Mouse (Mus musculus): ENCODE measurements at regions not wholly inside any gene's neighbourhood (a gene's known extent, or its start where the extent isn't known, plus 50 kb on each side); places are given as distances from the start of the nearest gene placed in this dataset.

- 53% methylated on average over 7 of the region's 7 CpGs for WGBS
- Histone ChIP-seq H3K9ac (no peak overlapping the region), H3K27ac (ENCODE audit: low read depth) (no peak overlapping the region), H3K4me3 (ENCODE audit: low read depth, low read length) (no peak overlapping the region), H3K36me3 (ENCODE audit: insufficient read depth) (no peaks in the 10 kb centered on the region), H3K4me2 (no peak overlapping the region), H3K9me3 (ENCODE audit: low read depth, low read length) (no peaks in the 10 kb centered on the region), H3K27me3 (ENCODE audit: insufficient read depth, low read length) (no peaks in the 10 kb centered on the region), H3K4me1 (ENCODE audit: insufficient read depth) (no peaks in the 10 kb centered on the region)
- ATAC-seq (ENCODE audit: insufficient read depth) (no peak), DNase-seq (no peak)
- no peak for TF ChIP-seq CTCF (IDR thresholded peaks at IDR 0.05; ENCODE audit: low read depth)
Observed at GRCm38 (mm10) chr9:43447372-43447771, 136.7 kb downstream of the Trim29 start.

- H3K9ac ChIP-seq = no peak overlapping the region
- H3K27ac ChIP-seq (ENCODE audit: low read depth) = no peak overlapping the region
- WGBS = 82% methylated on average over 5 of the region's 5 CpGs
- no peak overlapping the region for H3K4me2 ChIP-seq
- peaks cover 13% of the 10 kb centered on the region for H3K27me3 ChIP-seq (ENCODE audit: insufficient read depth, low read length)
- ATAC-seq (ENCODE audit: insufficient read depth) (no peak), DNase-seq (no peak)
- no peak overlapping the region for H3K4me3 ChIP-seq (ENCODE audit: low read depth, low read length)
- TF ChIP-seq CTCF (IDR thresholded peaks at IDR 0.05; ENCODE audit: low read depth) = no peak
- no peaks in the 10 kb centered on the region for H3K9me3 ChIP-seq (ENCODE audit: low read depth, low read length)
- H3K4me1 ChIP-seq (ENCODE audit: insufficient read depth) = no peaks in the 10 kb centered on the region
- no peaks in the 10 kb centered on the region for H3K36me3 ChIP-seq (ENCODE audit: insufficient read depth)
Observed at GRCm38 (mm10) chr9:43448981-43449380, 138.3 kb downstream of the Trim29 start.

DNA sequence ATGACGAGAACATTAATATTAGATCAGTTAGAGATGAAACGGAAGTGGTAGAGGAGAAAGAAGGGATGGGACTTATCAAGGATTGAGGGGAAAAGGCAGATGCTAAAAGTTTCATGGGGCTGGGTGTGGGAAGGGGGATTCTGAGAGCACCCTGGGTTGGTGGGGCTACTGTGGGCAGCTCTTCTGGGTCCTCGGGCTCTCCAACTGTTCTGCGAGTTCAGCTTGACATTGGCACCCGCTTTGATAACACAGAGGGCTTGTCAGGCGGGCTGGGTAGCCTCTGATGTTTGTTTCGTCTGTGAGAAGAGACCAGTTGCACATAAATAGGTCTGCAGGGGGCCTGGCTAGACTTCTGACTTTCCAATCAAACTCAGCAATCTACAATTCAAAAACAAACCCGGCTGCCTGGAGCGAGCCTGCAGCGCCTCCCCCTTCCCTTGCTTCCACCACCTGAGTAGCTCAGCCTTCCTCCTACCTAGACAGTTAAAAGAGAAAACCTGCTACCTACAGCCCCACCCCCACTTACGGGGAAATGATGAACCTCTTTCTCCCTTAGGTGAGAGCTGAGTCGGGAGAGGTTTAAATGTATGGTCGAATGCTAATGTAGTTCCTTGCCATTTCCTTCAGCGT lies 143.4 kb downstream of the Trim29 start:
- Histone ChIP-seq H3K9ac (no peak overlapping the region), H3K9me3 (ENCODE audit: low read depth, low read length) (no peaks in the 10 kb centered on the region), H3K4me1 (ENCODE audit: insufficient read depth) (no peaks in the 10 kb centered on the region), H3K27ac (ENCODE audit: low read depth) (no peak overlapping the region), H3K36me3 (ENCODE audit: insufficient read depth) (no peaks in the 10 kb centered on the region), H3K4me3 (ENCODE audit: low read depth, low read length) (no peak overlapping the region), H3K27me3 (ENCODE audit: insufficient read depth, low read length) (peaks cover 25% of the 10 kb centered on the region), H3K4me2 (no peak overlapping the region)
- TF ChIP-seq CTCF (IDR thresholded peaks at IDR 0.05; ENCODE audit: low read depth) = no peak
- WGBS = 3% methylated on average over 14 of the region's 14 CpGs
- no peak for DNase-seq
- ATAC-seq (ENCODE audit: insufficient read depth) = no peak

DNA sequence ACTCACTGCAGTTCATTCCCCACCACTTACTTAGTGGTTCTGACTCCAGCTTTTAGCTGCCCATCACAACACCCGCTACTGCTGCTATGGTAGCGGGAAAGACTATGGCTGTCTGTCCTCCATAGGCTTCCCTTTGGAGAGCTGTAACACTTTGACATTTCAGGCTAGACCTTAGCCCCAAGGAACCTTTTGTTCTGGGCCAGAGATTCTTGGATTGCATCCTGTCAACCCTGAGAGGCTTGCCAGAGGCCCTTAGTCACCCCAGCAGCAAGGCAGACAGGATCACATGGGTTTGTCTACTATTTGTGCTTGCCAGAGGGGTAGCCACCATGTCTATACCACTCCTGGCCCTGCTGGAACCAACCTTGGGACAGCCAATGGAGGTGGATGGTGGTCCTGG lies 147.1 kb downstream of the Trim29 start:
- H3K9me3 ChIP-seq (ENCODE audit: low read depth, low read length) = no peaks in the 10 kb centered on the region
- ATAC-seq (ENCODE audit: insufficient read depth) = no peak
- no peaks in the 10 kb centered on the region for H3K4me1 ChIP-seq (ENCODE audit: insufficient read depth)
- peaks cover 25% of the 10 kb centered on the region for H3K27me3 ChIP-seq (ENCODE audit: insufficient read depth, low read length)
- 90% methylated on average over 2 of the region's 2 CpGs for WGBS
- H3K4me3 ChIP-seq (ENCODE audit: low read depth, low read length) = no peak overlapping the region
- TF ChIP-seq CTCF (IDR thresholded peaks at IDR 0.05; ENCODE audit: low read depth) = no peak
- no peak overlapping the region for H3K4me2 ChIP-seq
- no peak overlapping the region for H3K9ac ChIP-seq
- DNase-seq = no peak
- no peak overlapping the region for H3K27ac ChIP-seq (ENCODE audit: low read depth)
- no peaks in the 10 kb centered on the region for H3K36me3 ChIP-seq (ENCODE audit: insufficient read depth)

GRCm38 (mm10) chr9:43461131-43461530 lies 150.5 kb downstream of the Trim29 start:
- no peak for DNase-seq
- no peak overlapping the region for H3K4me3 ChIP-seq (ENCODE audit: low read depth, low read length)
- no peak for ATAC-seq (ENCODE audit: insufficient read depth)
- H3K27ac ChIP-seq (ENCODE audit: low read depth) = no peak overlapping the region
- H3K9ac ChIP-seq = no peak overlapping the region
- no peaks in the 10 kb centered on the region for H3K9me3 ChIP-seq (ENCODE audit: low read depth, low read length)
- H3K36me3 ChIP-seq (ENCODE audit: insufficient read depth) = no peaks in the 10 kb centered on the region
- 51% methylated on average over 2 of the region's 2 CpGs for WGBS
- TF ChIP-seq CTCF (IDR thresholded peaks at IDR 0.05; ENCODE audit: low read depth) = no peak
- H3K4me1 ChIP-seq (ENCODE audit: insufficient read depth) = no peaks in the 10 kb centered on the region
- no peaks in the 10 kb centered on the region for H3K27me3 ChIP-seq (ENCODE audit: insufficient read depth, low read length)
- no peak overlapping the region for H3K4me2 ChIP-seq

GRCm38 (mm10) chr9:43463445-43464090 lies 152.9 kb downstream of the Trim29 start:
- Histone ChIP-seq H3K36me3 (ENCODE audit: insufficient read depth) (no peaks in the 10 kb centered on the region), H3K4me2 (no peak overlapping the region), H3K9me3 (ENCODE audit: low read depth, low read length) (no peaks in the 10 kb centered on the region), H3K27me3 (ENCODE audit: insufficient read depth, low read length) (no peaks in the 10 kb centered on the region), H3K9ac (no peak overlapping the region), H3K4me3 (ENCODE audit: low read depth, low read length) (no peak overlapping the region), H3K27ac (ENCODE audit: low read depth) (no peak overlapping the region), H3K4me1 (ENCODE audit: insufficient read depth) (no peaks in the 10 kb centered on the region)
- no peak for TF ChIP-seq CTCF (IDR thresholded peaks at IDR 0.05; ENCODE audit: low read depth)
- WGBS = 88% methylated on average over 13 of the region's 13 CpGs
- DNase-seq (no peak), ATAC-seq (ENCODE audit: insufficient read depth) (no peak)

DNA sequence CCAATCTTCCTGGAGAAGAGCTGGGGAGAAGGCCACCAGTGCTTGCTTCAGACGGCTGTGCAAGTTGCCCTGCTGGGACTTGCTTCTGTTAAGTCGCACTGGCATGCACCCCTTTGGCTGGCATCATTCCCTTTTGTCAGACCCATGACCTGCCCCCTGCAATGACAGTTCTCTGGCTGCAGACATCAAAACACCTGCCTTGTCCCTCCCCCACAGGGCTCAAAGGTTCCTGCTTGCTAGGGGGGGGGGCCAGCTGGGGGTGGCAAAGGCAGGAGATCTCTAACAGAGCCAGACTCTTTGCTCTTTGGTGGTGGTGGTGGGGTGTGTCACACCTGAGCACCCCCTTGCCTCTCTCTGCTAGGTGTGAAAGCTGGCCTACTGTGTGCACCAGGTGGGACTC lies 154.5 kb downstream of the Trim29 start:
- no peak overlapping the region for H3K4me3 ChIP-seq (ENCODE audit: low read depth, low read length)
- no peaks in the 10 kb centered on the region for H3K27me3 ChIP-seq (ENCODE audit: insufficient read depth, low read length)
- H3K4me2 ChIP-seq = no peak overlapping the region
- no peak for TF ChIP-seq CTCF (IDR thresholded peaks at IDR 0.05; ENCODE audit: low read depth)
- H3K9me3 ChIP-seq (ENCODE audit: low read depth, low read length) = no peaks in the 10 kb centered on the region
- no peak for ATAC-seq (ENCODE audit: insufficient read depth)
- H3K9ac ChIP-seq = no peak overlapping the region
- no peak for DNase-seq
- no peak overlapping the region for H3K27ac ChIP-seq (ENCODE audit: low read depth)
- 40% methylated on average over 2 of the region's 2 CpGs for WGBS
- no peaks in the 10 kb centered on the region for H3K4me1 ChIP-seq (ENCODE audit: insufficient read depth)
- H3K36me3 ChIP-seq (ENCODE audit: insufficient read depth) = no peaks in the 10 kb centered on the region

Measured in lung, embryonic 14.5 days (tissue).